Mouse (Mus musculus): Measurements from ENCODE around the gene Psmd9.

GRCm38 (mm10) chr5:123298526-123298925 lies 129.3 kb downstream of the Psmd9 start:
- TF ChIP-seq CTCF (conservative IDR thresholded peaks at IDR 0.05; ENCODE audit: low read length) (peak; percentile 61), POU5F1 (IDR thresholded peaks at IDR 0.05; ENCODE audit: borderline replicate concordance, low read length) (peak; percentile 83; the same call in 1 of the 2 replicates)

Measured in E14TG2a.4 (cell line).